Mouse (Mus musculus) heart, postnatal 0 days (tissue): Measurements from ENCODE around the gene Klrb1. TPM values are rescaled to one million over a fixed set of nuclear protein-coding genes. Genes with fewer than 3 reads are reported as not detected.
A peak's percentile ranks its signal among the peaks of the same experiment; 100 is the strongest.
"Not testable (repeated sequence)": the region's sequence is repeated elsewhere in the genome, so short reads cannot be mapped to it uniquely, and the experiment has no call there.

Experiments used
- ATAC-seq: fragments of 200-750 bp; cut with Nextera tagmentation; 2 replicates; pipeline ENCODE4 v1.8.0; 2017; ENCODE audit warnings: low read depth, moderate number of reproducible peaks, moderate library complexity; ENCODE audit not compliant: insufficient read depth
- DNase-seq: peaks from one replicate; pipeline ENCODE4 v3.0.0-alpha.2; 2016; ENCODE audit warnings: low spot score
- H3K27ac ChIP-seq: fragments of 300-500 bp; sonication (generic); 2 replicates; pipeline ENCODE4 v1.5.1; 2014; ENCODE audit warnings: low read depth, mild to moderate bottlenecking
- H3K27me3 ChIP-seq: fragments of 300-500 bp; sonication (generic); 2 replicates; pipeline ENCODE4 v1.6.1; 2014; ENCODE audit warnings: low read length, mixed read lengths; ENCODE audit not compliant: control insufficient read depth, insufficient read depth
- H3K36me3 ChIP-seq: fragments of 300-500 bp; sonication (generic); replicated peaks from 2 replicates; pipeline ENCODE4 v1.6.1; 2014; ENCODE audit warnings: low read length, mixed read lengths; ENCODE audit not compliant: control insufficient read depth, insufficient read depth
- H3K4me1 ChIP-seq: fragments of 300-500 bp; sonication (generic); 2 replicates; pipeline ENCODE4 v1.6.1; 2014; ENCODE audit warnings: antibody characterized with exemption; ENCODE audit not compliant: control insufficient read depth, insufficient read depth
- H3K4me2 ChIP-seq: fragments of 300-500 bp; sonication (generic); 2 replicates; pipeline ENCODE4 v1.6.1; 2014; ENCODE audit warnings: low read depth, mild to moderate bottlenecking, low read length, moderate library complexity
- H3K4me3 ChIP-seq: fragments of 300-500 bp; sonication (generic); 2 replicates; pipeline ENCODE4 v1.5.1; 2014; ENCODE audit warnings: low read depth, low read length
- H3K9ac ChIP-seq: fragments of 300-500 bp; sonication (generic); replicated peaks from 2 replicates; pipeline ENCODE4 v1.6.1; 2014; ENCODE audit warnings: low read depth, low read length, mixed read lengths
- H3K9me3 ChIP-seq: fragments of 300-500 bp; sonication (generic); replicated peaks from 2 replicates; pipeline ENCODE4 v1.6.1; 2016; ENCODE audit warnings: low read length; ENCODE audit not compliant: control insufficient read depth
- CTCF ChIP-seq: IDR thresholded peaks from 2 replicates; pipeline ENCODE4 v1.5.1; 2016; ENCODE audit warnings: antibody characterized with exemption, control low read depth, low read depth
- EP300 ChIP-seq: IDR thresholded peaks from 2 replicates; pipeline ENCODE4 v1.6.1; 2016; ENCODE audit warnings: antibody characterized with exemption, low read depth
- WGBS: fragments of 180-500 bp; shearing (Covaris S2); extraction: QIAGEN DNeasy Blood & Tissue Kit; methylation state at CpG from one replicate; pipeline ENCODE4 v1.1.7; 2014; 5-methylcytosine and 5-hydroxymethylcytosine counted together
- polyA plus RNA-seq: library from polyadenylated mRNA; unstranded; fragments of >200 nt; fragmentation: Nextera tagmentation; extraction: Ambion mirVana; gene quantifications from 2 replicates; pipeline ENCODE4 v1.2.1, GENCODE M21; 2015
- total RNA-seq: library from RNA; depleted of rRNA; stranded (reverse); fragments of >200 nt; gene quantifications from 2 replicates; pipeline ENCODE4 v1.2.3, GENCODE M21; 2014; ENCODE audit warnings: low replicate concordance; rRNA removed

The Klrb1 gene
- total RNA-seq (not detected in 2 replicates), polyA plus RNA-seq (not detected in 2 replicates)

GRCm38 (mm10) chr6:128722959-128723358, at the start of gene Klrb1:
Gene Klrb1, minus strand, starts transcription at chr6:128723059.
- no peak within 1 kb of the TSS for H3K4me3 ChIP-seq
- H3K9ac ChIP-seq = no peak within 1 kb of the TSS
- no peak for DNase-seq

GRCm38 (mm10) chr6:128769481-128770253, 46.8 kb upstream of the Klrb1 start:
- Histone ChIP-seq H3K27ac (no peak overlapping the region), H3K27me3 (no peaks in the 10 kb centered on the region), H3K4me1 (no peaks in the 10 kb centered on the region), H3K36me3 (no peaks in the 10 kb centered on the region), H3K4me2 (no peak overlapping the region), H3K9me3 (no peaks in the 10 kb centered on the region), H3K4me3 (no peak overlapping the region), H3K9ac (no peak overlapping the region)
- ATAC-seq = no peak
- TF ChIP-seq EP300 (no peak), CTCF (no peak)
- WGBS = 84% methylated on average over 10 of the region's 10 CpGs
- no peak for DNase-seq

More at GRCm38 (mm10) chr6:128722959-128723358, at the start of gene Klrb1:
- Histone ChIP-seq H3K4me2 (no peak within 1 kb of the TSS), H3K27me3 (no peaks in the 10 kb centered on the region), H3K9me3 (no peaks in the 10 kb centered on the region), H3K27ac (no peak within 1 kb of the TSS), H3K36me3 (no peaks in the 10 kb centered on the region), H3K4me1 (no peaks in the 10 kb centered on the region)
- ATAC-seq = no peak
- WGBS = 67% methylated on average over 4 of the region's 4 CpGs
- no peak for TF ChIP-seq CTCF
- TF ChIP-seq EP300 = no peak

- no peak overlapping the region for H3K9ac ChIP-seq
- no peaks in the 10 kb centered on the region for H3K27me3 ChIP-seq
- 61% methylated on average over 4 of the region's 4 CpGs for WGBS
- DNase-seq (no peak), ATAC-seq (no peak)
- no peaks in the 10 kb centered on the region for H3K4me1 ChIP-seq
- H3K4me3 ChIP-seq = no peak overlapping the region
- no peak overlapping the region for H3K27ac ChIP-seq
- no peak overlapping the region for H3K4me2 ChIP-seq
- no peaks in the 10 kb centered on the region for H3K9me3 ChIP-seq
- TF ChIP-seq CTCF (no peak), EP300 (no peak)
- H3K36me3 ChIP-seq = no peaks in the 10 kb centered on the region
These were observed 45.2 kb upstream of the Klrb1 start for GRCm38 (mm10) chr6:128768047-128768446.

GRCm38 (mm10) chr6:128766486-128767254, 43.8 kb upstream of the Klrb1 start:
- H3K27me3 ChIP-seq, H3K4me2 ChIP-seq, H3K36me3 ChIP-seq, H3K4me1 ChIP-seq, ATAC-seq, H3K9me3 ChIP-seq, H3K9ac ChIP-seq, H3K27ac ChIP-seq, H3K4me3 ChIP-seq: not testable (repeated sequence)
- peak; percentile 39 for DNase-seq
- TF ChIP-seq CTCF = peak; percentile 65
- 62% methylated on average over 6 of the region's 6 CpGs for WGBS

GRCm38 (mm10) chr6:128765211-128765610, 42.4 kb upstream of the Klrb1 start:
- no peak overlapping the region for H3K9ac ChIP-seq
- TF ChIP-seq CTCF = no peak
- no peak for TF ChIP-seq EP300
- no peaks in the 10 kb centered on the region for H3K27me3 ChIP-seq
- H3K4me3 ChIP-seq = no peak overlapping the region
- 61% methylated on average over 1 of the region's 1 CpGs for WGBS
- no peak overlapping the region for H3K27ac ChIP-seq
- H3K4me2 ChIP-seq = no peak overlapping the region
- no peaks in the 10 kb centered on the region for H3K36me3 ChIP-seq
- H3K4me1 ChIP-seq = no peaks in the 10 kb centered on the region
- DNase-seq = no peak
- no peak for ATAC-seq
- no peaks in the 10 kb centered on the region for H3K9me3 ChIP-seq
